Mouse (Mus musculus): Measurements from ENCODE around the gene 1700029J07Rik.

1700029J07Rik gene

GRCm38 (mm10) chr8:45950622-45951021, 24.4 kb downstream of the 1700029J07Rik start:
- no peak for DNase-seq (ENCODE audit: low spot score in 2 of 2)

DNA sequence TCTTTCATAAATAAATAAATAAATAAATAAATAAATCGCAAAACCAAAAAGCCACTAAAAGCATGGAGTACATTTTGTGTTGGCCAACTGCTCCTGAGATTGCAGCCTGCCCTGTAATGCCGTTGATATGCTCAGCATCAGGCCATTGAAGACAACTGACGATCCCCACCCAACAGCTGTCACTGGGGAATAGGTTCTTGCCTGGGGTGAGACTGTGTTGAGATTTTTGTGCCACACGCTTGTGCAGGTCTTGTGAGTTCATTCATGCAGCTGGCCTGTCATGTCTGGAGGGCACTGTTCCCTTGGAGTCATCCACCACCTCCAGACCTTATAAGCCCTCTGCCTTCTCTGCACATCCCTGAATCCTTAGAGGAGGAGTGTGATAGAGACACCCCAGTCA, 28.8 kb downstream of the 1700029J07Rik start:
- no peak for DNase-seq (ENCODE audit: low spot score in 2 of 2)

- DNase-seq (ENCODE audit: low spot score in 2 of 2) = no peak
Observed at GRCm38 (mm10) chr8:45936986-45937385, 38.1 kb downstream of the 1700029J07Rik start.

- DNase-seq (ENCODE audit: low spot score in 2 of 2) = peak; percentile 91 to 95
Observed at GRCm38 (mm10) chr8:45934582-45935014, 40.5 kb downstream of the 1700029J07Rik start, which contains the start of gene Ccdc110. Gene Ccdc110, plus strand, starts transcription at chr8:45934619.

DNA sequence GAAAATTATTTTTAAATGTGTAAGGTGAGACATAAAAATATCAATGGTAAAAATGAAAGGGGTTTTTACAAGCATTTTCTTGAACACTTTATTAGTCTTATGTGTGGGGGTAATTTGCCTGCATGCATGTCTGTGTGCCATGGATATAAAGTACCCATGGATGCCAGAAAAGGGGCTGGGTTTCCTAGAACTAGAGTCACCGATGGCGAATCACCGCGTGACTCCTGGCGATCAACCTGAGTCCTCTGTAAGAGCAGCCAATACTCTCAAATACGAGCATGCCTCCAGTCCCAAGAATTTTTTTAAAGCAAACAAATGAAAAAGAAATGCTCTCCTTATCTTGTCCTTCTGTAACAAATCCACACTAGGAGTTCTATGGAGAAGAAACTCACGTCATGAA, 52.9 kb downstream of the 1700029J07Rik start:
- DNase-seq (ENCODE audit: low spot score in 2 of 2) = no peak

- no peak for DNase-seq (ENCODE audit: low spot score in 2 of 2)
Observed at GRCm38 (mm10) chr8:45920392-45920791, 54.7 kb downstream of the 1700029J07Rik start.

DNA sequence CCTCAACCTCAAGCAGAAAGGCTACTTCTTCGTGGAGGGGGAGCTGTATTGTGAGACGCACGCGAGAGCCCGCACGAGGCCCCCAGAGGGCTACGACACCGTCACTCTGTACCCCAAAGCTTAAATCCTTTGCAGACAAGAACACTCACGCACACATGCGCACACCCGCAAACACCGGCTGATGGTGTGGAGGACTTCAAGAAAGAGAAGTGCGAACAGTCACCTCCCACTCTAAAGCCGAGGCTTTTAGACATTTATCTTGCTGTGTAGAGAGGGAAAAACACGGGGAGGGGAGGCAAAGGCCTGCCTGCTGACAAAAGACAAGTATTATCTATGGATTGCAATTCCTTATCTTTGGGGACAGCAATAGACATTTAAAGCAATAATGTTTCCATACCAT, 56.2 kb downstream of the 1700029J07Rik start:
- no peak for DNase-seq (ENCODE audit: low spot score in 2 of 2)

- no peak for DNase-seq (ENCODE audit: low spot score in 2 of 2)
Observed at GRCm38 (mm10) chr8:45917040-45917679, 57.9 kb downstream of the 1700029J07Rik start.

GRCm38 (mm10) chr8:45916496-45916895, 58.6 kb downstream of the 1700029J07Rik start:
- no peak for DNase-seq (ENCODE audit: low spot score in 2 of 2)

- DNase-seq (ENCODE audit: low spot score in 2 of 2) = no peak
Observed at GRCm38 (mm10) chr8:45913707-45914106, 61.3 kb downstream of the 1700029J07Rik start.

DNA sequence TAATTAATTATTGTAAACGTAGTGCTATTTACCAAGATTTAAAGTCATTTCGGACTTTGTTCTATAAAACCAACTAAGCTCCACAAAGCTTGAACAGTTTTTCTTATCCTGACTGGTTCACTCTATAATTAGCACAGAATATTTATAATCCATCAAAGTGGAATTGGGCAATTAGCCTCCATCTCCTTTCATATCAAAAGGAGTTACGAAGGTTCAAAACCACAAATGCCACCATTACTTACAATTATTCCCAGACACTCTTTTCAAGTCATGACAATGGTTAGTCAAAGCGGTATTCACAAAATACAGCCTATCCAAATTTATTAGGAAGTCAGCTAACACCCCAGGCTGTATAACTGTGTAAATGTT, 68.8 kb downstream of the 1700029J07Rik start:
- DNase-seq (ENCODE audit: low spot score in 2 of 2) = no peak

DNA sequence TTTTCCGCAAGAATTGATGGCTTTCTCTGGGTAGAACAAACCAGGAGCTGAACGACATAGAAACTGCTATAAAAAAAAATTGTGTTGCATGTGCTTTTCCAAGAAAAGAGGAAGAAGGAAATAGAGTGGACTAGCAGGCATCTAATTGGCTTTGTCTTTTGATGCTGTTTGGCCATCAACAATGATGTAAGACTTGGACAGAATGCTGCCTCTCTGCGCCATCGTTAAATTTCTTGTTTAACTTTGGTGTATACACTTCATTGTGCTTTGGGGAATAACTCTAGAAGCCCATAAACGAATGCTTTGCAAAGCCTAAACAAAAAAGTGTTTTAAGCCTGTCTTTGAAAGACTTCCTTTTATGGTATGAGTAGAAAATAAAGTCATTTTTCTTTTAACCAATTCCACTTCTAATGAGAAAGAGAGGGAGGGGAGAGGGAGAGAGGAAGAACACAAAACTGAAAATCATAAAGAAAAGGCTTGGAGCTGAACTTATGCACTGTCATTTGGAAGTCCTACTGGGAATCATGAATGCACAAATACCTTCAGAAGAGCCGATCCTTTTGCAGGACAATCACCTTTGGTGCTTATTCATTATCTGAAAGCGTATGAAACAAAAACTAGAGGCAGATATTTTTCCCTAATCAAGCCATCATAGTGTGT, 69.3 kb downstream of the 1700029J07Rik start:
- no peak for DNase-seq (ENCODE audit: low spot score in 2 of 2)

- no peak for DNase-seq (ENCODE audit: low spot score in 2 of 2)
Observed at GRCm38 (mm10) chr8:45903659-45904058, 71.4 kb downstream of the 1700029J07Rik start.

Measured in right cerebral cortex, postnatal 36 days (tissue).